In genomic region chr9:123280775-123281174, GRCm38 (mm10) we compare ENCODE assay signal across 1 mouse cellular context.
A peak's percentile ranks its signal among the peaks of the same experiment; 100 is the strongest.
TF ChIP-seq lines count a peak whose summit lies in the region.

No protein-coding gene starts in this region.

TF ChIP-seq in MEL, 35 proteins besides CTCF, POLR2A, EP300 and RAD21 (continued from another document):
- TF ChIP-seq CHD1 (IDR thresholded peaks at IDR 0.05; ENCODE audit: low read depth, low read length): no peak
- TF ChIP-seq GABPA (IDR thresholded peaks at IDR 0.05; ENCODE audit: low read depth, low read length): no peak
- TF ChIP-seq SIN3A (IDR thresholded peaks at IDR 0.05; ENCODE audit: low read length): peak; percentile 33; the same call in 1 of the 2 replicates
- TF ChIP-seq MAFK (IDR thresholded peaks at IDR 0.05; ENCODE audit: borderline replicate concordance, low read depth, low read length): peak; percentile 54; the same call in 1 of the 2 replicates
- peak; percentile 79; the same call in 1 of the 2 replicates for TF ChIP-seq MAZ (IDR thresholded peaks at IDR 0.05; ENCODE audit: low read depth, low read length)
- no peak for TF ChIP-seq CHD2 (IDR thresholded peaks at IDR 0.05; ENCODE audit: low read length)
- no peak; the same call in 1 of the 2 replicates for TF ChIP-seq HCFC1 (IDR thresholded peaks at IDR 0.05; ENCODE audit: low read depth, low read length)
- no peak for TF ChIP-seq ZKSCAN1 (IDR thresholded peaks at IDR 0.05; ENCODE audit: low read depth, low read length)
- peak; percentile 63 for TF ChIP-seq RCOR1 (IDR thresholded peaks at IDR 0.05; ENCODE audit: low read depth, low read length)
- peak; percentile 82 for TF ChIP-seq TCF12 (IDR thresholded peaks at IDR 0.05; ENCODE audit: low read depth, low read length)
- no peak; the same call in 1 of the 2 replicates for TF ChIP-seq ELF1 (IDR thresholded peaks at IDR 0.05; ENCODE audit: low read depth, low read length)
- no peak for TF ChIP-seq MYB (IDR thresholded peaks at IDR 0.05; ENCODE audit: low read depth, low read length)
- no peak for TF ChIP-seq POLR2AphosphoS5 (IDR thresholded peaks at IDR 0.05; ENCODE audit: borderline replicate concordance, low read depth, low read length)
- no peak for TF ChIP-seq NRF1 (IDR thresholded peaks at IDR 0.05; ENCODE audit: insufficient read depth, low read depth, low read length, poor library complexity, severe bottlenecking)
- TF ChIP-seq GATA1 (IDR thresholded peaks at IDR 0.05; ENCODE audit: low read depth, low read length): peak; percentile 93
- TF ChIP-seq NELFE (IDR thresholded peaks at IDR 0.05; ENCODE audit: low read depth, low read length): no peak
- TF ChIP-seq POLR2AphosphoS2 (IDR thresholded peaks at IDR 0.05; ENCODE audit: low read length): no peak
- no peak for TF ChIP-seq ZC3H11A (IDR thresholded peaks at IDR 0.05; ENCODE audit: low read depth, low read length)
- TF ChIP-seq USF2 (IDR thresholded peaks at IDR 0.05; ENCODE audit: borderline replicate concordance in 1 of 2, insufficient read depth in 1 of 2, low read depth in 1 of 2, low read length in 2 of 2): no peak
- no peak for TF ChIP-seq MXI1 (IDR thresholded peaks at IDR 0.05; ENCODE audit: low read depth, low read length)
